Mouse (Mus musculus) hindbrain, embryonic 15.5 days (tissue): ENCODE results near the gene Magi2. TPM values are rescaled to one million over a fixed set of nuclear protein-coding genes. Genes with fewer than 3 reads are reported as not detected.

Experiments used
- ATAC-seq: fragments of 200-750 bp; cut with Nextera tagmentation; 2 replicates; pipeline ENCODE4 v1.8.0; 2017; ENCODE audit warnings: low read depth, moderate number of reproducible peaks, moderate TSS enrichment; ENCODE audit not compliant: low FRiP score
- H3K27ac ChIP-seq: fragments of 300-500 bp; sonication (generic); replicated peaks from 2 replicates; pipeline ENCODE4 v1.5.1; 2015; ENCODE audit warnings: mild to moderate bottlenecking, inconsistent platforms
- H3K27me3 ChIP-seq: fragments of 300-500 bp; sonication (generic); 2 replicates; pipeline ENCODE4 v1.6.1; 2015; ENCODE audit warnings: control low read depth, inconsistent platforms
- H3K36me3 ChIP-seq: fragments of 300-500 bp; sonication (generic); 2 replicates; pipeline ENCODE4 v1.6.1; 2015; ENCODE audit warnings: control low read depth, inconsistent platforms
- H3K4me1 ChIP-seq: fragments of 300-500 bp; sonication (generic); replicated peaks from 2 replicates; pipeline ENCODE4 v1.6.1; 2015; ENCODE audit warnings: control low read depth, inconsistent platforms
- H3K4me2 ChIP-seq: fragments of 300-500 bp; sonication (generic); 2 replicates; pipeline ENCODE4 v1.6.1; 2015; ENCODE audit warnings: moderate library complexity, mild to moderate bottlenecking, inconsistent platforms
- H3K4me3 ChIP-seq: fragments of 300-500 bp; sonication (generic); 2 replicates; pipeline ENCODE4 v1.5.1; 2015; ENCODE audit warnings: mild to moderate bottlenecking, inconsistent platforms
- H3K9ac ChIP-seq: fragments of 300-500 bp; sonication (generic); 2 replicates; pipeline ENCODE4 v1.6.1; 2015; ENCODE audit warnings: inconsistent platforms
- H3K9me3 ChIP-seq: fragments of 300-500 bp; sonication (generic); 2 replicates; pipeline ENCODE4 v1.6.1; 2016; ENCODE audit warnings: control low read depth, inconsistent platforms
- WGBS: fragments of 180-500 bp; shearing (Covaris S2); methylation state at CpG from one replicate; pipeline ENCODE4 v1.1.7; 2015; 5-methylcytosine and 5-hydroxymethylcytosine counted together
- polyA plus RNA-seq: library from polyadenylated mRNA; unstranded; fragments of >200 nt; fragmentation: Nextera tagmentation; extraction: Ambion mirVana; gene quantifications from 2 replicates; pipeline ENCODE4 v1.2.1, GENCODE M21; 2015

The Magi2 gene
- polyA plus RNA-seq, 1 experiment from 2014 or later = 28.4 TPM

DNA sequence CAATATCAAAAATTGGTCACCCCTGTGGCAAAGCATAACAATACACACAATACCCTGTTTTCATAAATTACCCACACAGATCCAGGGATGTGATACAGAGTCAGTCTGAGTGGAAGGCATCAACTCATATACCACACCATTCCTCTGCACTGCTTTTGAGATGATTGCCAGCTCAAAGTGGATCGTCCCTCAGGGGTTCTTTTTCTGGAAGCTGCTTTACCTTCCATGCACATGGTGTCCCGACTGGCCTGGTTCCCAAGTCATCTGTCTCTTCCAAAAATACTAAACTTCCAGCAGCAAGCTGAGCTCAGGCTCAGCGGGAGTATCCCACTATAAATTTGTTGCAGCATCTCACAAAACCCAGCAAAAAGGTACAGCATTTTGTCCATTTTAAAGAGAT is 882.7 kb downstream of the Magi2 start:
- H3K4me1 ChIP-seq = no peaks in the 10 kb centered on the region
- WGBS = 79% methylated on average over 3 of the region's 3 CpGs
- H3K27me3 ChIP-seq = no peaks in the 10 kb centered on the region
- ATAC-seq = no peak
- H3K36me3 ChIP-seq = no peaks in the 10 kb centered on the region
- no peak overlapping the region for H3K4me2 ChIP-seq
- no peak overlapping the region for H3K4me3 ChIP-seq
- no peak overlapping the region for H3K9ac ChIP-seq
- H3K27ac ChIP-seq = no peak overlapping the region
- no peaks in the 10 kb centered on the region for H3K9me3 ChIP-seq

DNA sequence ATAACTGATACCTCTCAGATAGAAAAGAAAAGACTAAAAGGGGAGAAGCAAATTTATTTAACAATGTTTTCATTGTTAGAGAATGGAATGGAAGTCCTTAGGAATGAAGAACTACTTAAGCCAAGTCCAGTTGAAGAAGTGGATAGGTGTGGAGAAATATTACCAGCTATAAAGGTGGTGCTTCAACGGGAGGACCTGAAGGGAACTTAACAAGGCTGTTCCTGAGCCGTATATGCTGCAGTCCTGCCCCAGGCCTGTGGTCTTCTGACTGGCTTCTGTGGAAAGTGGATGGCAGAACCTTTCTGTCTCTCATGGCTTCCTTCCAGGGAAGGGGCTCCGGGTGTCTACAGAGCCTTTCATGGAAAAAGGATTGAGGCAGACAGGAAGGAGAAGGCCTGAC is 890.3 kb downstream of the Magi2 start:
- Histone ChIP-seq H3K9ac (no peak overlapping the region), H3K9me3 (no peaks in the 10 kb centered on the region), H3K4me1 (no peaks in the 10 kb centered on the region), H3K4me2 (no peak overlapping the region), H3K36me3 (no peaks in the 10 kb centered on the region), H3K27me3 (no peaks in the 10 kb centered on the region), H3K4me3 (no peak overlapping the region), H3K27ac (no peak overlapping the region)
- ATAC-seq = no peak
- 89% methylated on average over 3 of the region's 3 CpGs for WGBS

DNA sequence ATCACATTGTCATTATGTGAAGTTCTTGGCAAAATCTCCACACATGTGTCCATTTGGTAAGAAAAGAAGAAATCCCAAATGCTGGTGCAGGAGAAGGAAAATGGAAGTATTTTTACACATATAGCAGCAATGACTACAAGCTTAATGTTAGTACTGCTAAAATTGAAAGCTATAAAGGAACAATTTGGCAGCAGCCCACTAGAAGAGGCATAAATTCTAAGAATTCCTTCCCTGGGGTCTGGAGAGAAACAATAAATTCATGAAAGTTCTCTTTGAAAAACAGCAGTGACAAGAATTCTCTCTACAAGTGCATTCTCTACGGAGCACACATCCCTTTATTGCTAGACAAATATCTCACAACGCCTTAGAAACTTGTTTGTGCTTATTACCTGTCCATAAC is 913.4 kb downstream of the Magi2 start:
- H3K9me3 ChIP-seq = no peaks in the 10 kb centered on the region
- no peaks in the 10 kb centered on the region for H3K27me3 ChIP-seq
- H3K4me3 ChIP-seq = no peak overlapping the region
- peaks cover 18% of the 10 kb centered on the region for H3K4me1 ChIP-seq
- no peak overlapping the region for H3K9ac ChIP-seq
- no peak overlapping the region; the same call in 1 of the 2 replicates for H3K4me2 ChIP-seq
- no peak for ATAC-seq
- no peaks in the 10 kb centered on the region for H3K36me3 ChIP-seq
- no peak overlapping the region; the same call in 1 of the 2 replicates for H3K27ac ChIP-seq
- WGBS = 47% methylated on average over 2 of the region's 2 CpGs

DNA sequence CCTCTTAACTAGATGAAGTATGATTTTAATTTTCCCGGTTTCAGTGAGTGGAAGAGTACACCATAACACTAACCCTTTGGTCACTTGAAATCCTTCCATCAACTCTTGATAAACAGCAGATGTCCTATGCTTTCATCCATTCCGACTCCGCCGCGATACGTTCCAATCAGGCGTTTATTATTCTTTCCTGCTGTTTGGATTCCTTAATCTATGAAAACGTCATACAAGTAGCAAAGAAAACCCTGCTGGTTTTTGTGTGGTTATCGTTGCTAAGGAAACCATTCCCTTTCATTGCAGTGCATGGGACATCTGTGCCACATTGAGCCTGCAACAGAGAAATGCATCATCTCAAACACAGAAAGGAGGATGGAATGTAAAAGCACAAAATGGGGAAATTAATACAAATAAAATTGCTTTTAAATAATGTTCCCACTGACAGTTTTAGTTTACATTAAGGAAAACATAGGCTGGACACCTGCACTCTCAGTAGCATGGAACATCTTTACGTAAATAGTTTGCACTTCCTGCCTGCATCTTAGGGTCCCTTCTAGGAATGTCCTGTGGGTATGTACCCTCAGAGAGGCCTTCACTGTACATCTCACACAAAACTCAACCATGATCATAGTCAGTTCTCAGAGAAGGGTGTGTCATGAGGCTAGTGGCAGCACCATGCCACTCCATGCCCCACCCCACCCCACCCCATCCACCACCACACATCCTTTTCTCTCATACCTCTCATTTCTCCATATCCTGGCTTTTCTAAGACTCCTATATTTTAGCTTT is 914.0 kb downstream of the Magi2 start:
- WGBS = 30% methylated on average over 10 of the region's 10 CpGs
- ATAC-seq = peak; percentile 74; the same call in 1 of the 2 replicates

DNA sequence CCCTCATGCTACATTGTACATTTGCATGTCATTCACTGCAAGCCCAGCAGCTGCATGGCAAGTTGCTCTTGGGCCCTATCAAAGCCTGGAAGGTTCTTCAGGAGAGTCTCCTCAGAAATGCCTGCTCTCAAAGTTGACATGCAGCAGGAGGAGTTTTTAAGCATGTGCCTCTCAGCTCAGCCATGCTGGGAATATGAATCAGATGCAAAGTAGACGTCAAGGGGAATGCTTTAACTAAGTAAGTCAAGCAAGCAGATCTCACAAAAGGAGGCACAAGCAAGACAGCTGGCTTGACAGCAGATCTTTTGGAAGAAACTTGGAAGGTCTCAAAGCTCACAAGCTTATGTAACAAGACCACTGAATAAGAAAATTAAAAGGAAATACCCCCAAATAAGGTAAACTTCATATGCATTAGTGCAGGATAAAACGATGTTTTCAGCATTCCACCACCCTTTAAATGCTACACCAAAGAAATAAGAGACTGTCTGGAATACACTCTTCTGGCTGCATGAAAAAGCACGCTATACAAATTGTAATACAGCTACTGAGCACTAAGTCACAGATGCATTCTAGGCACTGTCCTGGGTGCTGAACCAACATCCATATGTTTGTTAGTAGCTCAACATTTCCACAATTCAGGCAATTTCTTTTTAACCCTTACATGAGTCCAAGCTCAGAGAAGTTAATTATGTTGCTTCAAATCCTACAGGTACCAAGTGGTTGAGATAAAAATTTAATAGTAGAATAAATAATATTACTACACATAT is 926.7 kb downstream of the Magi2 start:
- Histone ChIP-seq H3K9ac (no peak overlapping the region), H3K27me3 (no peaks in the 10 kb centered on the region), H3K4me3 (no peak overlapping the region), H3K36me3 (no peaks in the 10 kb centered on the region), H3K4me2 (no peak overlapping the region), H3K4me1 (peaks cover 7% of the 10 kb centered on the region; the same call in 1 of the 2 replicates), H3K9me3 (no peaks in the 10 kb centered on the region), H3K27ac (no peak overlapping the region)
- ATAC-seq = no peak
- 36% methylated on average over 3 of the region's 3 CpGs for WGBS

More for the DNA sequence above, 914.0 kb downstream of the Magi2 start:
- H3K4me2 ChIP-seq = peak overlapping the region; percentile 33
- no peak overlapping the region for H3K27ac ChIP-seq
- H3K9me3 ChIP-seq = no peaks in the 10 kb centered on the region
- H3K36me3 ChIP-seq = no peaks in the 10 kb centered on the region
- H3K4me1 ChIP-seq = peaks cover 18% of the 10 kb centered on the region
- H3K9ac ChIP-seq = no peak overlapping the region
- no peak overlapping the region for H3K4me3 ChIP-seq
- no peaks in the 10 kb centered on the region for H3K27me3 ChIP-seq

DNA sequence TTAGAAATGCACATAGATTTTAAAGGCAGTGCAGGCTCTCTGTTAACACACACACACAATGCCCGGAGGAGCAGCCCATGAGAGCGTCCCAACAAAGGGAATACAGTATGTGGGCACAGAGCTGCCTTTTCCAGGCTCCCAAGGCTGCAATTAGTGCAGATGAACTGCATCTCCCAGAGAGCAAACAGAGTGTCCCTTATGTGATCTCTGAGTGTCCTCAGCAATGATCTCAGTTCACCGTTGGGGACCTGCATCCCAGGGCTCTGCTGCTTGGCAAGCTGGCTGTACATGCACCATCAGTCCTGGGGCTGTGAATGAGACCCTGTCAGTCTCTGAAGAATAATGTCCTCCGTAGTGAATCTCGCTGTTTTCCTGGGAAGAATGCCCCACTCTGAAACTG is 969.9 kb downstream of the Magi2 start:
- Histone ChIP-seq H3K4me3 (no peak overlapping the region), H3K9me3 (no peaks in the 10 kb centered on the region), H3K4me1 (peaks cover 10% of the 10 kb centered on the region; the same call in 1 of the 2 replicates), H3K9ac (no peak overlapping the region), H3K27me3 (no peaks in the 10 kb centered on the region), H3K4me2 (0 out of 2 replicates have a peak overlapping the region, but pooled peaks have one; percentile 0), H3K36me3 (no peaks in the 10 kb centered on the region), H3K27ac (0 out of 2 replicates have a peak overlapping the region, but pooled peaks have one; percentile 2)
- WGBS = 23% methylated on average over 5 of the region's 5 CpGs
- peak; percentile 89 for ATAC-seq

DNA sequence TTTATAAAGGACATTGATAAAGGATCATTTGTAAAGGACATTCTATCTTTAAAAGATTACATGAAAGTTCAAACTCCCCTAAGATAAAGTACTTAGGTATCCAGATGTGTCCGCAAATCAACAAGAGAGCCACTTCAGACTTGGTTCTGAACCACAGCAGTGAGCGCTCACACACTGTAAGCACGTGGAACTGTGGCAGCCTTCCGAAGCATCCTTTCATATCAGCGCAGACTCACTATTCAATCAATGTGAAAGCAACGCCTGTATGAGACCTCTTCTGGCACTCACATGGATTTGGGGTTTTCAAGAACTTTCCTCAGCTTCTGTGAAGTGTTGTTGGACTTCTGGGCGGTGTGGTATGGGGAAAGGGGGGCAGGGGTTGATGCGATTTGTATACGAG is 970.6 kb downstream of the Magi2 start:
- Histone ChIP-seq H3K9ac (no peak overlapping the region), H3K9me3 (no peaks in the 10 kb centered on the region), H3K36me3 (no peaks in the 10 kb centered on the region), H3K4me3 (no peak overlapping the region), H3K4me2 (no peak overlapping the region), H3K27me3 (no peaks in the 10 kb centered on the region), H3K27ac (no peak overlapping the region), H3K4me1 (peaks cover 10% of the 10 kb centered on the region; the same call in 1 of the 2 replicates)
- ATAC-seq = no peak
- WGBS = 59% methylated on average over 9 of the region's 9 CpGs

DNA sequence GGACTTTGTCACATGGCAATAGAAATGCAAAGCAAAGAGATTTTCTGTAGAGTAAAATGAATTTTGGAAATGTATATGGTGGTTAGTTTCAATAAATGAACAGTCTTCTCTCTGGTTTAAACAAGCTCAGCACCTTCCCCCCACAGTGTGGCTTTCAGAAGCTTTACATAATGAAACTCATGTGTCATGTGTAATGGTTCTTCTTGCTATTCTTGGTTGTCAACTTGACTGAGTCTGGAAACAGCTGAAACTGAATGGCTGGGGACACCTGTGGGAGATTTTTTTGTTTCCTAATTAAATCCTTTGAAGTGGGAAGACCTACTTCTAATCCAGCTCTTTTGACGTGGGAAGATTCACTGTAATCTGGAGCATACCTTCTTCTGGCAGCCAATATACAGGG is 974.5 kb downstream of the Magi2 start:
- H3K9me3 ChIP-seq = no peaks in the 10 kb centered on the region
- no peak overlapping the region for H3K4me2 ChIP-seq
- WGBS = 77% methylated on average over 1 of the region's 1 CpGs
- H3K9ac ChIP-seq = no peak overlapping the region
- ATAC-seq = no peak
- no peak overlapping the region for H3K4me3 ChIP-seq
- no peaks in the 10 kb centered on the region for H3K36me3 ChIP-seq
- H3K27me3 ChIP-seq = no peaks in the 10 kb centered on the region
- no peak overlapping the region for H3K27ac ChIP-seq
- peaks cover 10% of the 10 kb centered on the region; the same call in 1 of the 2 replicates for H3K4me1 ChIP-seq

DNA sequence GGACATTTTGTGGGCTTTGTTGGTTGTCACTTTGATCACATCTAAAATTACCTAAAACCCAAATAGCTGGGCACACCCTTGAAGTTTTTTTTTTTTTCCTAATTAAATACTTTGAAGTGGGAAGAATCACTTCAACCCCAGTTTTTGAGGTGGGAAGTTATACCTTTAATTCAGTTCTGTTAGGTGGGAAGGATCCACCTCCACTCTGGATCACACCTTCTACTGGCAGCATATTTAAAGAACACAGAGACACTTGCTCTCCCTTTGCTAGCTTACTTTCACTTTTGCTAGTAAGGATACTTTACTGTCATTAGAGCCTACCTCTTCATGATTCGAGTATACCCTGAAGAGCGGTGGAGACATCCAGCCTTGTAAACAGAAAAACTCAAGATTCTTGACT is 981.3 kb downstream of the Magi2 start:
- Histone ChIP-seq H3K36me3 (no peaks in the 10 kb centered on the region), H3K4me2 (no peak overlapping the region), H3K9me3 (no peaks in the 10 kb centered on the region), H3K9ac (no peak overlapping the region), H3K27me3 (no peaks in the 10 kb centered on the region), H3K4me3 (no peak overlapping the region), H3K27ac (no peak overlapping the region), H3K4me1 (no peaks in the 10 kb centered on the region)
- no peak for ATAC-seq
- WGBS = 98% methylated on average over 2 of the region's 2 CpGs

DNA sequence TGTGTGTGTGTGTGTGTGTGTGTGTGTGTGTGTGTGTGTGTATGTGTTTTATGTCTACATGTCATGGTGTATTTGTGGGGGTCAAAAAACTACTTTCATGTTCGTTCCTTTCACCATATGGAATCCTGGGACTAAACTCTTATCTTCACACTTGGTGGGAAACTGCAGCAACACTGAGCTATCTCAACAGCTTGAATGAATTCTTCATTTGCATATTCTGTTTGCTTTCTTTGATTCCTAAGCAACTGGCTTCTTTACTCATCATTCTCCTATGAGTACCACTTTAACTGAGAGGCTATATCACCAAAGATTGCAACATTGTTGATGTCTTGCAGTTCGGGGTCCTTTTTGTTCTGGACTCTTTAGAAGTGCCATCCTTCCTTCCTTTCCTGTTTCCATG is 986.5 kb downstream of the Magi2 start:
- H3K4me1 ChIP-seq = no peaks in the 10 kb centered on the region
- H3K4me2 ChIP-seq = no peak overlapping the region
- no peak for ATAC-seq
- no peak overlapping the region for H3K4me3 ChIP-seq
- H3K36me3 ChIP-seq = peaks cover 8% of the 10 kb centered on the region; the same call in 1 of the 2 replicates
- no peaks in the 10 kb centered on the region for H3K9me3 ChIP-seq
- no peak overlapping the region for H3K9ac ChIP-seq
- 78% methylated on average over 2 of the region's 2 CpGs for WGBS
- no peaks in the 10 kb centered on the region for H3K27me3 ChIP-seq
- H3K27ac ChIP-seq = no peak overlapping the region

DNA sequence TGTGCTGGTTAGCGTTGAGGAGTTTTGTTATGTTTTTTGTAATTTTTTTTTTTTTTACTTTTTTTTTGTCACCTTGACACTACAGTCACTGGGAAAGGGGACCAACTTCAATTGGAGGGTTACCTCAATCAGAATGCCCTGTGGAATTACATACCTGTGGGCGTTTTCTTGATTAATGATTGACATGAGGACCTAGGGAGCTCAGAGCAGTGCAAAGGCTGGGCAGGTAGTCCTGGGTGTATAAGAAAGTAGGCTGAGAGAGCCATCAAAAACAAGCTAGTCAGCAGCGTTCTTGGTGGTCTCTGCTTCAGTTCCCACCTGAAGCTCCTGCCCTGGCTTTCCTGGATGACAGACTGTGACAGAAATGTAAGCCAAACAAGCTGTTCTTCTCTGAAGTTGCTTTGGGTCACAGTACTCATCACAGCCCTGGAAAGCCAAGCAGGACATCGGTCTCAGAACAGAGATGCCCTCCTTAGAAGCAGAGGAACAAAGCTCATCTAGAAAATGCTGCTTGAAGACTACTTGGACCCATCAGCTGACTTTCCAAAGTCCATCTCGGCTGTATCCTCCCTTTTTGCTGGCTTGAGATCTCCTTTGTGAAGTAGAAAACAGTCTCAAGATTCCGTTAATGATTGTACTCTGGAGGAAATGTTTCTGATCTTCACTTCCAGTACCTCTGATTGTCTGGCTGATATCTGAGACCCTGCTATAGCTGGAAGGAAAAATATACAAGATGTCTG is 999.8 kb downstream of the Magi2 start:
- WGBS = 83% methylated on average over 6 of the region's 6 CpGs
- H3K9ac ChIP-seq = no peak overlapping the region

More for the DNA sequence above, 999.8 kb downstream of the Magi2 start:
- Histone ChIP-seq H3K4me2 (no peak overlapping the region), H3K36me3 (no peaks in the 10 kb centered on the region), H3K27ac (no peak overlapping the region), H3K4me1 (peaks cover 19% of the 10 kb centered on the region), H3K9me3 (no peaks in the 10 kb centered on the region), H3K27me3 (no peaks in the 10 kb centered on the region), H3K4me3 (no peak overlapping the region)
- ATAC-seq = no peak
